Mouse (Mus musculus): ENCODE data around the gene Sh3rf1. TPM values are rescaled to one million over a fixed set of nuclear protein-coding genes. Genes with fewer than 3 reads are reported as not detected.

Gene Sh3rf1
- total RNA-seq, 2 experiments from 2014 or later = 42.1 to 42.2 TPM

GRCm38 (mm10) chr8:61342473-61343026 is 118.9 kb downstream of the Sh3rf1 start:
- intact Hi-C loops (cut with DNase I) = no loop called here
- no peak for DNase-seq (ENCODE audit: extremely low spot score in 1 of 2, low spot score in 2 of 2)

GRCm38 (mm10) chr8:61344435-61344834 is 120.8 kb downstream of the Sh3rf1 start:
- intact Hi-C loops (cut with DNase I) = no loop called here
- no peak for DNase-seq (ENCODE audit: extremely low spot score in 1 of 2, low spot score in 2 of 2)

GRCm38 (mm10) chr8:61346941-61347340 is 123.3 kb downstream of the Sh3rf1 start:
- DNase-seq (ENCODE audit: extremely low spot score in 1 of 2, low spot score in 2 of 2) = no peak
- intact Hi-C loops (cut with DNase I) = no loop called here

GRCm38 (mm10) chr8:61347526-61347925 is 123.9 kb downstream of the Sh3rf1 start:
- intact Hi-C loops (cut with DNase I) = no loop called here

GRCm38 (mm10) chr8:61348029-61348428 is 124.4 kb downstream of the Sh3rf1 start:
- DNase-seq (ENCODE audit: extremely low spot score in 1 of 2, low spot score in 2 of 2) = no peak
- intact Hi-C loops (cut with DNase I) = no loop called here

More at GRCm38 (mm10) chr8:61347526-61347925, 123.9 kb downstream of the Sh3rf1 start:
- DNase-seq (ENCODE audit: extremely low spot score in 1 of 2, low spot score in 2 of 2) = no peak

- no peak for DNase-seq (ENCODE audit: extremely low spot score in 1 of 2, low spot score in 2 of 2)
- intact Hi-C loops (cut with DNase I) = no loop called here
These were observed 124.8 kb downstream of the Sh3rf1 start for GRCm38 (mm10) chr8:61348518-61348917.

- intact Hi-C loops (cut with DNase I) = no loop called here
- DNase-seq (ENCODE audit: extremely low spot score in 1 of 2, low spot score in 2 of 2) = no peak
These were observed 126.8 kb downstream of the Sh3rf1 start for GRCm38 (mm10) chr8:61350443-61350842.

GRCm38 (mm10) chr8:61351638-61352037 is 128.0 kb downstream of the Sh3rf1 start:
- intact Hi-C loops (cut with DNase I) = no loop called here
- DNase-seq (ENCODE audit: extremely low spot score in 1 of 2, low spot score in 2 of 2) = no peak

- intact Hi-C loops (cut with DNase I) = no loop called here
- no peak for DNase-seq (ENCODE audit: extremely low spot score in 1 of 2, low spot score in 2 of 2)
These were observed 131.8 kb downstream of the Sh3rf1 start for GRCm38 (mm10) chr8:61355503-61355902.

- intact Hi-C loops (cut with DNase I) = no loop called here
- DNase-seq (ENCODE audit: extremely low spot score in 1 of 2, low spot score in 2 of 2) = no peak
These were observed 135.3 kb downstream of the Sh3rf1 start for GRCm38 (mm10) chr8:61359004-61359403.

- intact Hi-C loops (cut with DNase I) = no loop called here
- no peak for DNase-seq (ENCODE audit: extremely low spot score in 1 of 2, low spot score in 2 of 2)
These were observed 136.2 kb downstream of the Sh3rf1 start for GRCm38 (mm10) chr8:61359851-61360272.

GRCm38 (mm10) chr8:61360362-61360761 is 136.7 kb downstream of the Sh3rf1 start:
- DNase-seq (ENCODE audit: extremely low spot score in 1 of 2, low spot score in 2 of 2) = no peak
- intact Hi-C loops (cut with DNase I) = no loop called here

GRCm38 (mm10) chr8:61361476-61361875 is 137.8 kb downstream of the Sh3rf1 start:
- no peak for DNase-seq (ENCODE audit: extremely low spot score in 1 of 2, low spot score in 2 of 2)
- intact Hi-C loops (cut with DNase I) = no loop called here

GRCm38 (mm10) chr8:61362301-61362913 is 138.7 kb downstream of the Sh3rf1 start:
- intact Hi-C loops (cut with DNase I) = no loop called here
- no peak for DNase-seq (ENCODE audit: extremely low spot score in 1 of 2, low spot score in 2 of 2)

- intact Hi-C loops (cut with DNase I) = no loop called here
These were observed 149.6 kb downstream of the Sh3rf1 start for GRCm38 (mm10) chr8:61373303-61373702.

GRCm38 (mm10) chr8:61374059-61374755 is 150.5 kb downstream of the Sh3rf1 start:
- intact Hi-C loops (cut with DNase I) = no loop called here
- no peak for DNase-seq (ENCODE audit: extremely low spot score in 1 of 2, low spot score in 2 of 2)

More at GRCm38 (mm10) chr8:61373303-61373702, 149.6 kb downstream of the Sh3rf1 start:
- DNase-seq (ENCODE audit: extremely low spot score in 1 of 2, low spot score in 2 of 2) = no peak

GRCm38 (mm10) chr8:61375205-61375604 is 151.5 kb downstream of the Sh3rf1 start:
- intact Hi-C loops (cut with DNase I) = loop anchor here (5.0 kb wide), 1 partner anchor 153 kb away; the partner anchor contains the start of gene Sh3rf1
- no peak for DNase-seq (ENCODE audit: extremely low spot score in 1 of 2, low spot score in 2 of 2)

- intact Hi-C loops (cut with DNase I) = loop anchor here (5.0 kb wide), 1 partner anchor 157 kb away; the partner anchor contains the start of gene Sh3rf1
These were observed 155.4 kb downstream of the Sh3rf1 start for GRCm38 (mm10) chr8:61378847-61379698.

GRCm38 (mm10) chr8:61384536-61384935 is 160.9 kb downstream of the Sh3rf1 start:
- DNase-seq (ENCODE audit: extremely low spot score in 1 of 2, low spot score in 2 of 2) = peak in 1 of 2 experiments; percentile 36

More at GRCm38 (mm10) chr8:61378847-61379698, 155.4 kb downstream of the Sh3rf1 start:
- DNase-seq (ENCODE audit: extremely low spot score in 1 of 2, low spot score in 2 of 2) = no peak

More at GRCm38 (mm10) chr8:61384536-61384935, 160.9 kb downstream of the Sh3rf1 start:
- intact Hi-C loops (cut with DNase I) = no loop called here

All from left cerebral cortex, postnatal 10 days (tissue).